Mouse (Mus musculus) adrenal gland, adult 2 months (tissue): ENCODE measurements around the gene Btaf1. TPM values are rescaled to one million over a fixed set of nuclear protein-coding genes. Genes with fewer than 3 reads are reported as not detected.
"Not testable (repeated sequence)": the region's sequence is repeated elsewhere in the genome, so short reads cannot be mapped to it uniquely, and the experiment has no call there.

ENCODE experiments used
- DNase-seq: peaks from one replicate; pipeline ENCODE4 v3.0.0; 2021
- polyA plus RNA-seq: library from polyadenylated mRNA; depleted of rRNA; stranded (reverse); fragments of >200 nt; gene quantifications from 2 replicates; pipeline ENCODE4 v1.2.3, GENCODE M21; 2012
- total RNA-seq, 2 experiments: library from RNA; stranded (reverse); gene quantifications; 2 replicates each; pipeline ENCODE4 v1.2.3; 2021

Btaf1 gene
- total and polyA plus RNA-seq, 3 experiments, result 1.7 to 28.2 (median 22.9) TPM

DNA sequence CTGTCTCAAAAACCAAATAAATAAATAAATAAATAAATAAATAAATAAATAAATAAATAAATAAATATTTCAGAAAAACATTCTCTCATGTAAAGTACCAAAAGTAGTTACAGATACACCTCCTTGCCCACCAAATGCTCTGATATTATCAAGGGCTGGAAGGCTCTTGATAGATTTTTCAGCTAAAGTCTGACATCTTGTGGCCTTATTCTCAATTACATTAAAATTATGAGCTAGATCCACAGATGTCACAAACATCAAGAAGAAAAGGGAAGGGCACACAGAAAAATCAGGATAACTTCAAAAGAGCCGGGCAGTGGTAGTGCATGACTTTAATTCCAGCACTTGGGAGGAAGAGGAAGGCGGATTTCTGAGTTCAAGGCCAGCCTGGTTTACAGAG is 3.9 kb upstream of the Btaf1 start:
- DNase-seq, result no peak

DNA sequence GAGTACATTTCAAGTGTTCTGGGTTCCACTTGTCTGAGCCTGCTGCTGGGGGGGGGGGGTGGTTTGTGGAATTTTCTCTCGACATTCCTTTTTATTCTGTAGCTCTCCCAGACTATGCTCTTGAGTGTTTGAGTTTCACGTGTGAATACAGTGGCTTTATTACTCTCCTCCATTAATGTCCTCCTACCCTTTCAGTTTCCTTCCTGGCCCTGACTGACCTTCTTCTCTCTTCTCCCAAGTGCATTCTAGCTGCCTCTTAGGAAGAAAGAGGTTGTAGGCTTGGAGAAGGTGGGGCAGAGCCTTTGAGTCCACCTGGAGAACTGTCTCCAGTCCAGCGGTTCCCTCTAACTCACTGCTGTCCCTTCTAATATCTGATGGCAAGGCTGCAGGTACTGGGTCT is 2.9 kb upstream of the Btaf1 start:
- DNase-seq, result no peak

DNA sequence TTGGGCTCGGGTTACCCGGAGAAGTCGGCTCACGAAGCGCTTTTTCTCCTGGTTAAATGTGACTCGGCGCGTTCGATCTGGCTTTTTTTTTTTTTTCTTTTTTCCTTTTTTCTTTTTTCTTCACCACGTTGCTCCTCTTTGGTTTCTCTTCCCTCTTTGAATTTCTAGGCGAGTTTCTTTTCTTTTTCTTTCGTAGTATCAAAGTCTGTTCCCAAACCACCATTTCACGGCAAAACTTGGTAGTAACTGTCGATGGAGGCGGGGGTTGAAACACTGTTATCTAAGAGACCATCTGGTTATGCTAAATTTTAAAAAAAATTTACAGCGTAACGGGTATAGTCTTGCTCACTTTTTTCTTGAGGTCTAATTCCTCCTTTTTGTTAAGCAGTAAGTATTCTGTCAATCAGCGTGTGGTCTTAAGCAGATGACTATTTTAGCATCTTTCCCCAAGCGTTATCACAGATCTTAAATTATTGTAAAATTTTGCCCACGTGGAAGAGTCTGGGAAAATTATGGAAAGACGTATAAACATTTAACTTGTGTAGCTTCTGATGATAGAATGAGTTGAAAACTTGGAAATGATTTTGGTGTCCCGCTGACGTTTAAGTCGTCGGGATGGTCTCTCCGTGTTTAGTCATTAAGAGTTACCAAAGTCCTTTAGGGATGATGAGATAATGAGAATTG is 816 bp downstream of the Btaf1 start:
- no peak for DNase-seq

DNA sequence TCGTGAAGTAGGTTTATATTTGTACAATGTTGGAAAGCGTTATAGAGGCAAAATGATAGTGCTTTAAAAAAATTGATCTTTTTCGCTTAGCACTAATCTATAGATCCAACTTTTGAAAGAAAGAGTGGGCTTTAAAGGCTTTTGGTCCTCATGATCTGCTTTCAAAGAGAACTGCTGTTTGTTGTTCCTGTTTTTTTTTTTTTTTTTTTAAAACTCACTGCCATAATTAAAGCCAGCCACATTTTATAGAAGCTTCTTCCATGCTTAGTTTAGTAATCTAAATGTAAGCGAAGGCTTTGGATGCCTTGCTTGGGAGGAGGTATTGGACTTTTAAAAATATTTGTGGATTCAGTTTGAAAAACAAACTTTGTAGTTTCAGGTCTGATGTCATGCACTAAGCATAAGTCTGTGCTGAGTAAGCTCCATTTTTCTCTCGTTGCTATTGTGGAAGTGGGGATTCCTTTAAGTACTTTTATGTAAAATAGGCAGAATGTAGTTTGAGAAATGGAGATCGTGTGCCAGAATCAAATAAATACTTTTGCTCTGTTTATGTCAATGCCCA is 2.0 kb downstream of the Btaf1 start:
- DNase-seq, result no peak

DNA sequence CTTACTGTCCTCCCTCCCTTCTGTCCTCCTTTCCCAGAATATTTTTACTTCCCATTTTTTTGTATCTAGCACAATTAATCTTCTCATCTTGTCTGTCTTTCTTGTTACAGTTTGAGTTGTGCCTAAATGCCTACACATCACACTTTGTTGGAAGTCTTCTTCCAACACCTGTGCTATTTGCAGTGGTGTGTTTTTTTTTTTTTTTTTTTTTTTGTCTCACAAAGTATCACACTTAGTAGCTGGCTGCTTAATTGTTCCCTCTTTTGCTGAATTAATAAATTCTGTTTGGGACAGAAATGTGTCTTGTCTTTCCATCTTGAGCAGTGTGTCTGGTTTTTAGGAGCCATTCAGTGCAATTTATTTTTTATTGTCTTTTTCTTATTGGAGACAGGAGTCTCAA is 3.9 kb downstream of the Btaf1 start:
- no peak for DNase-seq

DNA sequence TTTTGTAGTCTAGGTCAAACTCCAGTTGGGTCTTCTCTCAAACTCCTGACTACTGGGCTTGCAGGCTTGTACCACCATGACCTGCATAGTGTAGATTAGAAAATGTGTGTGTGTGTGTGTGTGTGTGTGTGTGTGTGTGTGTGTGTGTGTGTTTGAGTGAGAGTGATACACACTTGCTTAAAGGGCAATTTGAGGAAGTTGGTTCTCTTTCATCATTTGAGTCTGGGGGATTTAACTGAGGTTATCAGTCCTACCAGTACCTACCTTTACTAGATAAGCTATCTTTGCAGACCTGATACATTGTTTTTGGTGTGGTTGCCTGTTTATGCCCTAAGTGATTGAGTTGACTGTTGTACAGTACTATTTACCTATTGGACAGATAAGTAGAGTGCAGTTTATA is 6.2 kb downstream of the Btaf1 start:
- no peak for DNase-seq

DNA sequence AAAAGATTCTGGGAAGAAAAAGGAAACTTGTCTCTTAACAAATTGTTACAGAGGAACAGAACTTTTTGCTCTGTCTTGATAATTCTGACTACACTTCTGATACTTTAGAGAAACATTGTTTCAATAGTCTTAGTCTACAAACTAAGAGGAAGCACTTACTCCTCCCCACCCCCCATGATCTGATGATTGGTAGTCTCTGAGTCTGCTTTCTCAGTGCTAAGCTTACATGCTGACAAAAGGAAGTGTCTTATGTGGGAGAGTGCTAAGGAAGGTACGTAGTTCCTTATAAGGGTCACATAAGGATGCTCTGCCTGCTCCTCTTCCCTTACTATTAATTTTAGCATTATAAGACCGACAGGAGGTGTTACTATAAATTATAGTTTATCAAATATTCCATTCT is 6.7 kb downstream of the Btaf1 start:
- no peak for DNase-seq

DNA sequence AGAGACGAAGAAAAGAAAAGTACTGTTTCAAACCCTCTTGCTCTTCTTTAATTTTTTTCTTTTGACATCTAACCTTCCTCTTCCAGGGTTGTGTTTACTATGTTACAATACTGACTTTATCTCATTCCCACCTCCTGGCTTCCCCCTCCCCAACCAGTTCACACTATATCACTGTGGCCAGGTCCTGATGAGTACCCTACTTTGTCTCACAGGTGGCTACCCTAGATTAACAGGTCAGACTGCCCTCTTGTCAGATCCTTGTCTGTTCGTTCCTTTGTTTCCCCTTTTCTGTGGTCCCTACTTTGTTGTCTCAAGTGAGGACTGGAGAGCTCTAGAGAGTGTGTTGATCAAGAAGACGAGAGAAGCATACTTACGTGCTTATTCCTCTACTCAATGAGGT is 10.4 kb downstream of the Btaf1 start:
- DNase-seq, result no peak

DNA sequence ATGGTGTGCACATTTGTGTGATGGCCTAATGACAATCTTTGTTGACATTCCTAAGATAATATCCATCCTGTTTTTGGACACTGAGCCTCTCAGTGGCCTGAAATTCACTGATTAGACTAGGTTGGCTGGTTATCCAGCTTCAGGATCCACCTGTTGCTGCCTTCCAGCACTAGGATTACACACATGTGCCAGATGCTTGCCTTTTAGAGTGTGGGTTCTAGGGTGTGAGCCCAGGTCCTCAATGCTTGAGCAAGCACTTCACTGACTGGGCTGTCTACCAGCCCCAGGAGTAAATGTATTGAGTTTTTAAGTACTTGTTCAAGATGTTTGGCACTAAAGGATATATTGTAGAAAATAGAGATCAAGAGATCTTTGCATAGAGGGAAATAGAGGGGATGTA is 12.1 kb downstream of the Btaf1 start:
- no peak for DNase-seq

DNA sequence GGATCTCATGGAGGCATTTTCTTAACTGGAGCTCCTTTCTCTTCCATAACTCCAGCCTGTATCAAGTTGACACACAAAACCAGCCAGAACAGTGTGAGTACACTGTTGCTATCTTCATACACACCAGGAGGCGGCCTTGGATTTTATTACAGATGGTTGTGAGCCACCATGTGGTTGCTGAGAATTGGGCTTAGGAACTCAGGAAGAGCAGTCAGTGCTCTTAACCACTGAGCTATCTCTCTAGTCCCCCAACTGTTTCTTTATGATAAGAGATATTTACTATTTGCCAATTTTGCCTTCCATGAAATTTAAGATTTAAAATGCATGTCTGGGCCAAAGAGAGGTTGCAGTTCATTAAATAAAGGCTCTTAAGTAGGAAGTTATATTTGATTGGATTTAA is 14.2 kb downstream of the Btaf1 start:
- DNase-seq, result no peak

DNA sequence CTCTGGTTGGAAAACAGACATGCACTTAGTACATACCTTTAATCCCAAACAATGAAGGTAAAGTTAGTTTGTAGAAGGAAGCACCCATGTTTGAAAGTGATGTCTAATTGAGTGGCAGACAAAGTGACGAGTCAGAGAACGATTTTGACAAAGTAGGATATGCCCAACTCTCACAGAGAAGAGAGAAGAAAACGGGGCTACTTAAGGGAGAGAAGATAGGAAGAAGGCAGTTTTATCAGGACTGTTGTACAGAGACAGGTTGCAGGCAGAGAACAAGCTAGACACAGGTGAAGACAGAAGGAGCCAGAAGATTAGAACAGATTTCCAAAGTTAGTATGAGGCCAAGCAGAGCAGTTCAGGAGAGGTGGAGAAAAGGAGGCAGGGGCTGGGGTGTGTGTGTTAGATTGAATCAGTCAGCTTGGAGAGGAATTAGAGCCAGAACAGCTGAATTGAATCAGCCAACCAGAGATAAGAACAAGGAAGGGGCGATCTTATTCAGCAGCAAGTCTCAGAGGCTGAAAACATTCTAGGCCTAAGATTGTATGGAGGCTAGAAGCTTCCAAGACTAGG is 27.8 kb downstream of the Btaf1 start:
- no peak for DNase-seq

DNA sequence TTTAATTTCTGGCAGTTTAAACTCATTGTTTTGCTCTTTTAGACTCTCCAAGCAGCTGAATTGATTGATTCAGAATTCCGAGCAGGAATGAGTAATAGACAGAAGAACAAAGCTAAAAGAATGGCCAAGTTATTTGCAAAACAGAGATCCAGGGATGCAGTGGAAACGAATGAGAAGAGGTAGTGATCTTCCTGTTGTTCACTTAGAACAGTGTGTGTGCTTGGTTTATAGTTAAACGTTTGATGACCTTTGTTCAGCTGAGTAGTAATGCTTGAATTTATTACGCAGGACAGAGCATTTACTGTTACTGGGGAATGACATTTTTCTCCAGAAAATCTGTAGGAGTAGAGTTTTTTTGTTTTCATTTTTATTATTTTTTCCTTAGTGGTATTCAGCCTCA is 32.5 kb downstream of the Btaf1 start:
- no peak for DNase-seq

DNA sequence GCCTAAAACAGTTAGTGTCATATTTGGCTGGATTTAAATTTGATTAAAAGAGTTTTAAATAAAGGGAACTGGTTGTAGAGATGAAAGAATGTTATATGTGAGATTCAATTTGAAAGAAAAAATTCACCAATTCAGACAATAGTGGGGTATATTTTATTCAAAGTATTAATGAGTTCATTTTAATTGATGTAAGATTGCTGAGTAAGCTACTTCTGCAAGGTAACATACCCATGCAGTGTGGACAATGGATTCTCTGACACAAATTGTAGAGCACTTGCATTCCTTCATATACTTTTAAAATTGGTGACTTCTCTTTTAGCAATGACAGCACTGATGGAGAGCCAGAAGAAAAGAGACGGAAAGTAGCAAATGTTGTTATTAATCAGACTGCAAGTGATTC is 35.4 kb downstream of the Btaf1 start:
- no peak for DNase-seq

DNA sequence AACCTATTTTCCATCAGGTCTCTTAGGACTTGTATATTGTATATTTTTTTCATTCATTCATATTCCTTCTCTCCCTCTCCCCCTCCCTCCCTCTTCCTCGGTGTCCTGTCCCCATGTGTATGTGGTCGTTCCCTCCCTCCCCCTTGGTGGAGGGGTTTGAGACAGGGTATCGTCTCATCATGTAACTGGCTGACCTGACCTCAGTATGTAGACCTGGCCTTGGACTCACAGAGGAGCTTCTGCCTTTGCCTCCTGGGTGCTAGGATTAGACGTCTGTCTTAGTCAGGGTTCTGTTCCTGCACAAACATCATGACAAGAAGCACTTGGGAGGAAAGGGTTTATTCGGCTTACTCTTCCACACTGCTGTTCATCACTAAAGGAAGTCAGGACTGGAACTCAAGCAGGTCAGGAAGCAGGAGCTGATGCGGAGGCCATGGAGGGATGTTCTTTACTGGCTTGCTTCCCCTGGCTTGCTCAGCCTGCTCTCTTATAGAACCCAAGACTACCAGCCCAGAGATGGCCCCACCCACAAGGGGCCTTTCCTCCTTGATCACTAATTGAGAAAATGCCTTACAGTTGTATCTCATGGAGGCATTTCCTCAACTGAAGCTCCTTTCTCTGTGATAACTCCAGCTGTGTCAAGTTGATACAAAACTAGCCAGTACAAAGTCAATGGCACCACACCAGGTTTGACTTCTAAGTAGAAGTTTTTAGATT is 36.8 kb downstream of the Btaf1 start:
- DNase-seq, result not testable (repeated sequence)

DNA sequence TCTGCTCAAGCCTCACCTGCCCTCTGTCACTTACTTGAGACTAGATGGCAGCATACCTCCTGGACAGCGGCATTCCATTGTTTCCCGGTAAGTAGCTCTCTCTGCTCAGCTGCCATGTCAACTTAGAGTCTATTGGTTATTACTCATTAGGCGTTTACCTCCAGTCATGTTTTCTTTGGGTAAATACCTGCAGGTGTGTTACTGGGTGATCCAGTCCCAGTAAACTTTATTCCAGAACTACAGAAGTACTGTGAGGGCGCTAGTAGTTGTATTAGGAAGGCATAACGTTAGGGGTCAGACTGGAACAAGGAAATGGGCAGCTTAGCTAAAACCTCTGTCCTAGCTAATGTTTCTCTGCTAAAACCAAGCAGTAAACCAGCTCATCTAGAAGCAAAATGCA is 78.7 kb downstream of the Btaf1 start:
- no peak for DNase-seq

DNA sequence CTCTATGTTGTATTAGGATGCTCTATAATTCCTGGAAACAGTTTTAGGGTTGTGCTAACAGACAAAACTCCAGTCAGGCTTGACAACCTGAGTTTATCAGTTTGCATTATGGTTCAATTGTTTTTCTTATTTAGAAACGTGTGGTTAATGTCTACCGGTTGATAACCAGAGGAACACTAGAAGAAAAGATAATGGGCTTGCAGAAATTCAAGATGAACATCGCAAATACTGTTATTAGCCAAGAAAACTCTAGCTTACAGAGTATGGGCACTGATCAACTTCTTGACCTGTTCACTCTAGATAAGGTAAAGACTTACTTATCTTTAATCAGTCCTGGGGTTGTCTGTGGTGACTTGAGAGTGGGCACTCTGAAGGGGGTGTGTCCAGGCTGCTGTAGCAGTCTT is 84.0 kb downstream of the Btaf1 start:
- DNase-seq, result no peak

DNA sequence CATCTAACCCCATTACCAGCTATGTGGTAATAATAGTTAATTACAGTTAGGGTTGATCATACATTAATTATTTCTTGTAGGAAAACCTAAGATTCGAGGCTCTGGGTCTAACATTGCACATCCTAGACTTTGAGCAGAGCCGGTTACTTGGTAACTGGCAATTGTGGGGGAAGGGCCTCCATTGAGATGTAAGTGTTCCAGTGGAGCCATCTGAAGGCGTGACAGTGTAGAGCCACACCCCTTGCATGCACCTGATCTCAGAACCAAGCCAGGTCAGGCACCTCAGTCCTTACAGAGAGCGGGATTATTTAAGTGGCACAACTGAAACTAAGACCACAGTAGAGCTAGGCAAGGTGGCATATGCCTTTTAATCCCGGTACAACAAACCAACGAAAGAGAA is 87.6 kb downstream of the Btaf1 start:
- no peak for DNase-seq

DNA sequence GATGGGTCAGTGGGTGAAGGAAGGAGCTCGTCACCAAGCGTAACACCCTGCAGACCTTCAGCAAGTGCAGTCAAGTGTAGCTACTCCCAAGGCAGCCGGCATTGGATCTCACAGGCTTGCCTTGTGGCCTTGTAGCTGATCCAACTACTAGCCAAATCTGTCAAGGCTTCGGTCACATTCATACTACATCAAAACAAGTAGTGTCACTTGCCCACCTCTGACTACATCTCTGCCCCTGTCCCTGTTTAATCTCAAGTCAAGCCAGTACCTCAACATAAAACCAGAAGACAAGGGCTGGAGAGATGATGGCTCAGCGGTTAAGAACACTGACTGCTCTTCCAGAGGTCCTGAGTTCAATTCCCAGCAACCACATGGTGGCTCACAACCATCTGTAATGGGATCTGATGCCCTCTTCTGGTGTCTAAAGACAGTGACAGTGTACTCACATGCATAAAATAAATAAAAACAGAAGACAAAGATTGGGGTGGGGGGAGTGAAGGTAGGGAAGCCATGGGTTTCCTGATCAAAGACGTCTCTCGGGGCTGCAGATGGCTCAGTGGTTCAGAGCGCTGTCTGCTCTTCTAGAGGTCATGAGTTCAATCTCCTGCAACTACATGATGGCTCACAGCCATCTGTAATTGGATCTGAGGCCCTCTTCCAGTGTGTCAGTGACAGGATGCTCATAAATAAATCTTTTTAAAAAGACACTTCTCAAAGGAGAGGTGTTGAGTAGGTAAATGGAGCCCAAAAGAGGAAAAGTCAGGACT is 88.5 kb downstream of the Btaf1 start:
- DNase-seq, result no peak

DNA sequence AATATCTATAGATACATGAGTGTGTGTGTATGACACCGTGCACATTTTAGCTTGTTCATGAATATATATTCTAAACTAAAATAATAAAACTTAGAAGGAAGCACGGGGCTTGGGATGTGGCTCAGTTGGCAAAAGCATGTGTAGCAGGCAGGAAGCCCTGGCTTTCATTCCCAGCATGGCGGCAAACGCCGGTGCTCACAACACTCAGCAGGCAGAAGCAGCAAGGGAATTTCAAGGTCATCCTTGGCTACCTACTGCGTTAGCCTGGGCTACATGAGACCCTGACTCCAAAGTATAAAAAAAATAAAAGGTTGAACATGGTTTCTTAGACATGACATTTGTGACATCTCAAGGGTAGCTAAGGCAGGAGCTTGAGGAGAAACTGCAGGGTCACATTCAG is 91.0 kb downstream of the Btaf1 start:
- no peak for DNase-seq

DNA sequence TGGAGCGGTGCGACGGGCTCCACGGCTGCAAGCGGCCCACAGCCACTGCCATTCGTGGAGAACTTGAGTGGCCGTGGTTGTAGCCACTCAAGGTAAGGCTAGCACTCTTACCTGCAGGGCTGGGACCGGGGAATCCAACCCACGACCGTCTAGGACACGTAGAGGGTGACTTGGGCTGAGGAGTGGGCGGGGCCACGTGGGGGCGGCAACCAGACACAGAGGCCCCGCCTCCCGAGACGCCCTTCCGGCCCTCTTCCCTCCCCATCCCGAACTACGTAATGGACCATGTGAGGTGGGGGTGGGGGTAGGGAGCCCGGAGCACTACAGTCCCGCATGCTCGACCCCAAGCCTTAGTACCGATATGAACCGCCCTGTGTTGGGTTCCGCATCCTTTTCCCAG is 92.5 kb downstream of the Btaf1 start:
- DNase-seq, result peak; percentile 83

DNA sequence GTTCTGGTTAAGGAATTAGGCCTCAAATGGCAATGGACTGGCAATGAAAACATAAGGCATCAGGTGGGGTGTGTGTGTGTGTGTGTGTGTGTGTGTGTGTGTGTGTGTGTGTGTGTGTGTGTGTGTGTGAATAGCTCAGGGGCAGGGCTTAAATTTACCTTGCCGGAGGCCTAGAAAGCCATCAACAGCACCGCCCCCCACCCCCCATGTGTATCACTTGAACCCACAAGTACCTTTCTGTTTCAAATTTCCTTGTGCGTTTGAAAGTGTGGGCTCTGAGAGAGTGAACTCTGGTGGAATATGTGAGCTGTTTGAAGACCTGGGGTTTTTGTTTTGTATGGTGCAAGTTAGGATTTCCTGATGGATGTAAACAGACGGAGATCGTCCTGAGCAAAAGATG is 93.1 kb downstream of the Btaf1 start:
- no peak for DNase-seq

DNA sequence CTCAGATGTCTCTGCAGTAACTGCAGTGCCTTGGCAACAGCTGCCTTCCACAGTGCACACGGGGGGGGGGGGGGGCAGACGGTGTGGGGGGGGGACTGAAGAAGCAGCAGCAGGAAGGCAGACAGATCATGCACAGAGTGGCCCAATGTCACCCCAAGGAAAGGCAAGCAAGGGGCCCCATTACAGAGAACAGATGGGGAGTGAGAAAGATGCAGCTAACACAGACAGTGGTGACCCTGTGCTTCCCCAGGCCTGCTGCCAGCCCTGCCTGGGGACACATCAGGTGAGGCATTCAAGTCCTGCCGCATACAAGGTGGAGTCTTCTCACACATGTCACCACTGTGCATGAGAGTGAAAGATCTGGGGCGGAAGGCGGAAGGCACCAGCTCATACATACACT is 94.7 kb downstream of the Btaf1 start:
- DNase-seq, result no peak

DNA sequence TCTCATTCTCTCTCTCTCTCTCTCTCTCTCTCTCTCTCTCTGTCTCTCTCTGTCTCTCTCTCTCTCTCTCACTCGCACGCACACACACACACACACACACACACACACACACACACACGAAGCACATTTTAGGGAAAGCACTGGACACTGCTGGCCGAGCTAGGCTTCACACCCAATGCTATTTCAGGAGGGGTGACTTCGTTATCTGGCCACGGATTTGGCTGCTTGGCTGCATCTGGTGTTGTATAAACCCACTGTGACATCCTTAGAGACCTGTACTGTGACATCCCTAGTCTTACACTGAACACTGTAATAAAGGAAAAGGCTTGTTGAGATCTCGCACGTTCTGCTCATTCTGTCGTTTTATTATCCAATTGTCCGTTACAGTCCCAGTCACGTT is 95.1 kb downstream of the Btaf1 start:
- no peak for DNase-seq
